Mouse (Mus musculus) ES-E14 (cell line): Measurements from ENCODE around the gene Hvcn1.

Experiments used
- HCFC1 ChIP-seq: IDR thresholded peaks from 2 replicates; pipeline ENCODE4 v1.6.1; 2012; ENCODE audit warnings: low read length, inconsistent platforms, borderline replicate concordance; ENCODE audit not compliant: insufficient read depth
- ZC3H11A ChIP-seq: IDR thresholded peaks from 2 replicates; pipeline ENCODE4 v1.6.1; 2012; ENCODE audit warnings: low read depth, mild to moderate bottlenecking, inconsistent platforms, low read length, borderline replicate concordance
- ZNF384 ChIP-seq: IDR thresholded peaks from 2 replicates; pipeline ENCODE4 v1.6.1; 2012; ENCODE audit warnings: low read depth, low read length, inconsistent platforms

DNA sequence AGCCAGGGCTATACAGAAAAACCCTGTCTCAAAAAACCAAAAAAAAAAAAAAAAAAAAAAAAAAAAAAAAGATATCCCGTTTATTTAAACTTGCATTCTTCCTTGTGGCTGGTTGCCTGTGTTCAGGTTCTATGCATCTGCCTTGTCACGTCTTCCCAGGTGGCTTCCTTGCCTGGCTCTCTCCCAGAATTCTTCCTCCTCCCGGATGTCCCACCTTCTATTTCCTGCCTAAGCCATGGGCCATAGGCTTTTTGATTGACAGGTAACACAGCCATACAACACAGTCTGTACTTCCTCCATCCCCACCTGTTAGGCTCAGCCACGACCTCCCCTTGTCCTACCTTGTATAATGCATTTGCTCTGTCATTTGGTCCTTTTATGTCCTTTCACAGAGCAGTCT, at the start of gene Hvcn1:
- TF ChIP-seq HCFC1 = no peak
- peak; percentile 90 for TF ChIP-seq ZNF384
- TF ChIP-seq ZC3H11A = no peak
